Mouse (Mus musculus) embryonic facial prominence, embryonic 11.5 days (tissue): ENCODE results near the gene Spint2. TPM values are rescaled to one million over a fixed set of nuclear protein-coding genes. Genes with fewer than 3 reads are reported as not detected.
"Not testable (repeated sequence)": the region's sequence is repeated elsewhere in the genome, so short reads cannot be mapped to it uniquely, and the experiment has no call there.

Experiments
- ATAC-seq: fragments of 200-750 bp; cut with Nextera tagmentation; replicated peaks from 2 replicates; pipeline ENCODE4 v1.8.0; 2017; ENCODE audit warnings: low read depth; ENCODE audit not compliant: insufficient number of reproducible peaks, low FRiP score, low TSS enrichment
- DNase-seq: peaks from one replicate; pipeline ENCODE4 v3.0.0-alpha.2; 2015; ENCODE audit warnings: low spot score
- H3K27ac ChIP-seq: fragments of 300-500 bp; sonication (generic); replicated peaks from 2 replicates; pipeline ENCODE4 v1.5.1; 2014; ENCODE audit warnings: mild to moderate bottlenecking, low read depth, low read length, control low read depth
- H3K27me3 ChIP-seq: fragments of 300-500 bp; sonication (generic); 2 replicates; pipeline ENCODE4 v1.6.1; 2014; ENCODE audit warnings: mild to moderate bottlenecking, low read length, moderate library complexity, mixed read lengths; ENCODE audit not compliant: control insufficient read depth, insufficient read depth
- H3K36me3 ChIP-seq: fragments of 300-500 bp; sonication (generic); replicated peaks from 2 replicates; pipeline ENCODE4 v1.6.1; 2014; ENCODE audit warnings: low read depth, mild to moderate bottlenecking, low read length, moderate library complexity, mixed read lengths; ENCODE audit not compliant: control insufficient read depth, insufficient read depth
- H3K4me1 ChIP-seq: fragments of 300-500 bp; sonication (generic); 2 replicates; pipeline ENCODE4 v1.6.1; 2014; ENCODE audit warnings: low read length, mixed read lengths; ENCODE audit not compliant: control insufficient read depth, insufficient read depth
- H3K4me2 ChIP-seq: fragments of 300-500 bp; sonication (generic); 2 replicates; pipeline ENCODE4 v1.6.1; 2014; ENCODE audit warnings: low read depth, mild to moderate bottlenecking, control low read depth, low read length, moderate library complexity
- H3K4me3 ChIP-seq: fragments of 300-500 bp; sonication (generic); 2 replicates; pipeline ENCODE4 v1.5.1; 2014; ENCODE audit warnings: low read depth, low read length, control low read depth
- H3K9ac ChIP-seq: fragments of 300-500 bp; sonication (generic); replicated peaks from 2 replicates; pipeline ENCODE4 v1.6.1; 2014; ENCODE audit warnings: mild to moderate bottlenecking, control low read depth, low read length
- H3K9me3 ChIP-seq: fragments of 300-500 bp; sonication (generic); replicated peaks from 2 replicates; pipeline ENCODE4 v1.6.1; 2016; ENCODE audit warnings: mild to moderate bottlenecking, low read length, inconsistent platforms, mixed read lengths; ENCODE audit not compliant: control insufficient read depth
- WGBS: fragments of 180-500 bp; shearing (Covaris S2); extraction: QIAGEN DNeasy Blood & Tissue Kit; methylation state at CpG from one replicate; pipeline ENCODE4 v1.1.7; 2014; 5-methylcytosine and 5-hydroxymethylcytosine counted together
- polyA plus RNA-seq: library from polyadenylated mRNA; unstranded; fragments of >200 nt; fragmentation: Nextera tagmentation; extraction: Ambion mirVana; gene quantifications from 2 replicates; pipeline ENCODE4 v1.2.1, GENCODE M21; 2014

Gene Spint2
- polyA plus RNA-seq, 1 experiment from 2014 or later: 71.4 TPM

DNA sequence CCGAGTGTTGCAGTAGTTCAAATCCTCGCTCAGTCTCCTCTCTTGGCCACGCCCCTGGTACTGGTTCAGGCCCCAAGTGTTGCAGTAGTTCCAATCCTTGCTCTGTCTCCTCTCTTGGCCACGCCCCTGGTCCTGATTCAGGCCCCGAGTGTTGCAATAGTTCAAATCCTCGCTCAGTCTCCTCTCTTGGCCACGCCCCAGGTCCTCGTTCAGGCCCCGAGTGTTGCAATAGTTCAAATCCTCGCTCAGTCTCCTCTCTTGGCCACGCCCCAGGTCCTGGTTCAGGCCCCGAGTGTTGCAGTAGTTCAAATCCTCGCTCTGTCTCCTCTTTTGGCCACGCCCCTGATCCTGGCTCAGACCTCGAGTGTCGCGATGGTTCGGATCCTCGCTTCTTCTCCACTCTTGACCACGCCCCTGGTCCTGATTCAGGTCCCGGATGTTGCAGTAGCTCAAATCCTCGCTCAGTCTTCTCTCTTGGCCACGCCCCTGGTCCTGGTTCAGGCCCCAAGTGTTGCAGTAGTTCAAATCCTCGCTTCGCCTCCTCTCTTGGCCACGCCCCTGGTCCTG lies 69.4 kb downstream of the Spint2 start:
- no peaks in the 10 kb centered on the region for H3K4me1 ChIP-seq

DNA sequence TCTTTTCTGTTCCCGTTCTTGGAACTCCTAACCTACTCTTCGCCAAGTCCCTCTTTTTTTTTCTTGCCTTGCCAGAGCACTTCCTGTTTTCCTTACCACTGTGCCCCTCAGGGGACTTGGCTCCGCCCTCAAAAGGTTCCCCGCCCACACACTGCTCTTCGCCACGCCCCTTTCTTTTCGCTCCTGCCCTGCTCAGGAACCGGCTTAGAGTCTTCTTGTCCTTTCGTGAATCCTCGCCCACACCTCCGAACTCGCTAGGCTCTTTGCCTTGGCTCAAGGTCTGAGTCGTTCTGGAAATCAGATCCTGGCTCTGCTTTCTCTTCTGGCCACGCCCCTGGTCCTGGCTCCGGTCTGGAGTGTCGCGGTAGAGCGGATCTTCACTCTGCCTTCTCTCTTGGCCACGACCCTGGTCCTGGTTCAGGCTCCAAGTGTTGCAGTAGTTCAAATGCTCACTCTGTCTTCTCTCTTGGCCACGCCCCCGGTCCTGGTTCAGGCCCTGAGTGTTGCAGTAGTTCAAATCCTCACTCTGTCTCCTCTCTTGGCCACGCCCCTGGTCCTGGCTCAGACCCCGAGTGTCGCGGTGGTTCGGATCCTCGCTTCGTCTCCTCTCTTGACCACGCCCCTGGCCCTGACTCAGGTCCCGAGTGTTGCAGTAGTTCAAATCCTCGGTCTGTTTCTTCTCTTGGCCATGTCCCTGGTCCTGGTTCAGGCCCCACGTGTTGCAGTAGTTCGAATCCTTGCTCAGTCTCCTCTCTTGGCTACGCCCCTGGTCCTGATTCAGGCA lies 70.1 kb downstream of the Spint2 start:
- peak; percentile 81 for DNase-seq
- peak; percentile 42; the same call in 1 of the 2 replicates for ATAC-seq
- no peaks in the 10 kb centered on the region; the same call in 1 of the 2 replicates for H3K27me3 ChIP-seq
- peak overlapping the region; percentile 37 for H3K4me2 ChIP-seq
- no peaks in the 10 kb centered on the region for H3K36me3 ChIP-seq
- WGBS: 5% methylated on average over 34 of the region's 34 CpGs
- no peaks in the 10 kb centered on the region for H3K4me1 ChIP-seq
- H3K27ac ChIP-seq: no peak overlapping the region
- H3K9me3 ChIP-seq: no peaks in the 10 kb centered on the region
- peak overlapping the region; percentile 22 for H3K4me3 ChIP-seq
- no peak overlapping the region for H3K9ac ChIP-seq

More for the DNA sequence above, 69.4 kb downstream of the Spint2 start:
- Histone ChIP-seq H3K9ac (no peak overlapping the region), H3K27me3 (no peaks in the 10 kb centered on the region; the same call in 1 of the 2 replicates), H3K4me2 (no peak overlapping the region), H3K9me3 (no peaks in the 10 kb centered on the region), H3K27ac (no peak overlapping the region), H3K36me3 (no peaks in the 10 kb centered on the region), H3K4me3 (peak overlapping the region; percentile 22)
- no peak for ATAC-seq
- no peak for DNase-seq
- 14% methylated on average over 26 of the region's 26 CpGs for WGBS

DNA sequence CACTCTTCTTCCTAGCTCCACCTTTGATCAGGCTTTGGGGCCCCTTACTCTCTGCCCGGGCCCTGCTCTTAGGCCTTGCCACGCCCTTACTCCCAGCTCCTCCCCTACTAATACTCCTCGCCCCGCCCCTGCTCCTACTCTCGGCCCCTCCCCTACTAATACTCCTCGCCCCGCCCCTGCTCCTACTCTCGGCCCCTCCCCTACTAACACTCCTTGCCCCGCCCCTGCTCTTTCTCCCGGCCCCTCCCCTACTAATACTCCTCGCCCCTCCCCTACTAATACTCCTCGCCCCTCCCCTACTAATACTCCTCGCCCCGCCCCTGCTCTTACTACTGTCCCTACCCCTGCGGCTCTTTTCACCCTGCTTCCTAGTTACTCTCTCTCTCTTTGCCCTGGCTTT lies 70.7 kb downstream of the Spint2 start:
- ATAC-seq, H3K9me3 ChIP-seq, H3K27me3 ChIP-seq, H3K27ac ChIP-seq, H3K36me3 ChIP-seq, H3K9ac ChIP-seq, DNase-seq, H3K4me1 ChIP-seq: not testable (repeated sequence)
- whole genome bisulfite sequencing: 25% methylated on average over 15 of the region's 15 CpGs
- H3K4me3 ChIP-seq: peak overlapping the region; percentile 22; the same call in 1 of the 2 replicates
- peak overlapping the region; percentile 37 for H3K4me2 ChIP-seq

Other genes with a start within 250 kb of the Spint2 start
- 0.93 and 0.98 TPM in 2 replicates for gene Ryr1, start 156.7 kb downstream of the Spint2 start, polyA plus RNA-seq
- 0.58 and 0.85 TPM in 2 replicates for gene Rasgrp4, start 147.1 kb downstream of the Spint2 start, polyA plus RNA-seq
- gene Fam98c, start 125.7 kb downstream of the Spint2 start, polyA plus RNA-seq: 10.8 and 11.7 TPM in 2 replicates
- 0.15 and 0.77 TPM in 2 replicates for gene Ggn, start 111.7 kb downstream of the Spint2 start, polyA plus RNA-seq
- gene Spred3, start 111.5 kb downstream of the Spint2 start, polyA plus RNA-seq: 4.9 and 5.3 TPM in 2 replicates
- gene Psmd8, start 101.2 kb downstream of the Spint2 start, polyA plus RNA-seq: 321 and 334 TPM in 2 replicates
- gene Catsperg1, start 67.9 kb downstream of the Spint2 start, polyA plus RNA-seq: 0.79 TPM in 1 of 2 replicates, not detected in the other
- gene Kcnk6, start 49.4 kb downstream of the Spint2 start, polyA plus RNA-seq: 0.45 and 0.53 TPM in 2 replicates
- gene Yif1b, start 43.6 kb downstream of the Spint2 start, polyA plus RNA-seq: 86.1 and 90.5 TPM in 2 replicates
- 1.5 and 2.6 TPM in 2 replicates for gene 2200002D01Rik, start 33.4 kb downstream of the Spint2 start, polyA plus RNA-seq
- 18.0 and 21.0 TPM in 2 replicates for gene Ppp1r14a, start 7.4 kb upstream of the Spint2 start, polyA plus RNA-seq
- 19.8 and 27.9 TPM in 2 replicates for gene Dpf1, start 22.0 kb upstream of the Spint2 start, polyA plus RNA-seq
- gene Sipa1l3, start 236.7 kb upstream of the Spint2 start, polyA plus RNA-seq: 4.5 and 6.8 TPM in 2 replicates